14 mouse cellular contexts compared by ENCODE assay signal in genomic region chr13:30553051-30553587, GRCm38 (mm10). TPM values are rescaled to one million over a fixed set of nuclear protein-coding genes. Genes with fewer than 3 reads are reported as not detected.
DNase-seq lines count a peak whose midpoint lies in the region; ATAC-seq and TF ChIP-seq lines count a peak whose summit lies in the region.
"Had no signal": no experiment of that assay in that cellular context is flagged by ENCODE, and none has a peak within 500 bp of the region (broad histone marks: within the 10 kb centered on the region; RNA-seq: fewer than 3 reads in every experiment).

No protein-coding gene starts in this region.

- H3K27ac ChIP-seq in forebrain, postnatal 0 days (ENCODE audit: low read depth, low read length), result no peak overlapping the region
- H3K27ac ChIP-seq in forebrain, embryonic 16.5 days (ENCODE audit: low read length), result no peak overlapping the region
- no peak overlapping the region for H3K27ac ChIP-seq in liver, adult 2 months (replicated peaks; ENCODE audit: insufficient read depth, low read depth, low read length)
- no peak overlapping the region for H3K27ac ChIP-seq in liver, embryonic 12.5 days
- H3K27ac ChIP-seq in ES-E14 (ENCODE audit: insufficient read depth, low read depth, low read length, poor library complexity, severe bottlenecking), result no peak overlapping the region
- H3K27ac ChIP-seq: forebrain, embryonic 13.5 days; liver, embryonic 14.5 days had no signal

- no peak overlapping the region for H3K9ac ChIP-seq in forebrain, postnatal 0 days
- H3K9ac ChIP-seq in forebrain, embryonic 16.5 days (replicated peaks; ENCODE audit: low read depth, low read length), result no peak overlapping the region
- no peak overlapping the region for H3K9ac ChIP-seq in liver, adult 2 months (ENCODE audit: low read depth, low read length)
- H3K9ac ChIP-seq in liver, embryonic 12.5 days, result no peak overlapping the region
- H3K9ac ChIP-seq in ES-E14 (ENCODE audit: insufficient read depth, low read depth, low read length, poor library complexity, severe bottlenecking), result no peak overlapping the region
- H3K9ac ChIP-seq: forebrain, embryonic 13.5 days; liver, embryonic 14.5 days had no signal

- WGBS in forebrain, postnatal 0 days, result 35% methylated on average over 5 of the region's 5 CpGs
- WGBS in forebrain, embryonic 16.5 days, result 40% methylated on average over 5 of the region's 5 CpGs
- WGBS in liver, adult 2 months, result 28% methylated on average over 5 of the region's 5 CpGs
- 28% methylated on average over 5 of the region's 5 CpGs for WGBS in liver, embryonic 12.5 days (ENCODE audit: insufficient replicate concordance)

- H3K36me3 ChIP-seq in forebrain, postnatal 0 days (ENCODE audit: insufficient read depth), result no peaks in the 10 kb centered on the region
- no peaks in the 10 kb centered on the region for H3K36me3 ChIP-seq in forebrain, embryonic 16.5 days (ENCODE audit: control insufficient read depth, insufficient read depth)
- H3K36me3 ChIP-seq in liver, adult 2 months (ENCODE audit: control insufficient read depth, insufficient read depth, low read length), result no peaks in the 10 kb centered on the region
- no peaks in the 10 kb centered on the region for H3K36me3 ChIP-seq in liver, embryonic 12.5 days
- no peaks in the 10 kb centered on the region for H3K36me3 ChIP-seq in ES-E14 (ENCODE audit: control insufficient read depth, insufficient read depth, low read length, poor library complexity, severe bottlenecking)
- H3K36me3 ChIP-seq in splenic B cell, adult 2 months (ENCODE audit: control insufficient read depth, insufficient read depth, low read length, poor library complexity, severe bottlenecking), result no peaks in the 10 kb centered on the region

- H3K79me2 ChIP-seq in liver, adult 2 months (ENCODE audit: control insufficient read depth, insufficient read depth, low read length), result no peaks in the 10 kb centered on the region

- no peaks in the 10 kb centered on the region for H3K4me1 ChIP-seq in forebrain, postnatal 0 days (ENCODE audit: insufficient read depth)
- no peaks in the 10 kb centered on the region for H3K4me1 ChIP-seq in forebrain, embryonic 16.5 days (replicated peaks; ENCODE audit: control insufficient read depth, insufficient read depth, low read length)
- H3K4me1 ChIP-seq in liver, adult 2 months (ENCODE audit: control insufficient read depth, insufficient read depth, low read length), result no peaks in the 10 kb centered on the region
- peaks cover 5% of the 10 kb centered on the region for H3K4me1 ChIP-seq in liver, embryonic 12.5 days
- no peaks in the 10 kb centered on the region for H3K4me1 ChIP-seq in ES-E14 (ENCODE audit: control insufficient read depth in 2 of 2, insufficient read depth in 2 of 2, low read length in 2 of 2, poor library complexity in 1 of 2)
- H3K4me1 ChIP-seq: forebrain, embryonic 13.5 days had no signal

- peak; percentile 50 for TF ChIP-seq CTCF in forebrain, postnatal 0 days (IDR thresholded peaks at IDR 0.05; ENCODE audit: low read depth)
- 0 out of 2 replicates have a peak, but pooled peaks have one; percentile 21 for TF ChIP-seq CTCF in liver, adult 2 months (IDR thresholded peaks at IDR 0.05; ENCODE audit: low read depth, low read length)

- no peaks in the 10 kb centered on the region for H3K27me3 ChIP-seq in forebrain, postnatal 0 days (ENCODE audit: insufficient read depth, low read length)
- H3K27me3 ChIP-seq in forebrain, embryonic 16.5 days (replicated peaks; ENCODE audit: control insufficient read depth, insufficient read depth, low read length), result no peaks in the 10 kb centered on the region
- no peaks in the 10 kb centered on the region for H3K27me3 ChIP-seq in liver, adult 2 months (ENCODE audit: control insufficient read depth, insufficient read depth, low read length)
- H3K27me3 ChIP-seq in liver, embryonic 12.5 days (replicated peaks), result 0 out of 2 replicates have a peak, but pooled peaks cover 6% of the 10 kb centered on the region
- H3K27me3 ChIP-seq in splenic B cell, adult 2 months (ENCODE audit: control insufficient read depth, insufficient read depth, low read length, poor library complexity, severe bottlenecking), result no peaks in the 10 kb centered on the region; the same call in 1 of the 2 replicates

- H3K4me3 ChIP-seq in forebrain, postnatal 0 days (ENCODE audit: low read depth, low read length), result no peak overlapping the region
- no peak overlapping the region for H3K4me3 ChIP-seq in forebrain, embryonic 16.5 days (replicated peaks; ENCODE audit: low read length)
- no peak overlapping the region for H3K4me3 ChIP-seq in liver, adult 2 months (ENCODE audit: insufficient read depth, low read depth, low read length)
- no peak overlapping the region for H3K4me3 ChIP-seq in liver, embryonic 12.5 days
- no peak overlapping the region for H3K4me3 ChIP-seq in ES-E14 (ENCODE audit: insufficient read depth in 1 of 2, low read depth in 1 of 2, low read length in 2 of 2, poor library complexity in 1 of 2, severe bottlenecking in 1 of 2)
- H3K4me3 ChIP-seq: forebrain, embryonic 13.5 days had no signal

- in situ Hi-C loops in ES-E14 (cut with MboI; ENCODE audit: low sequenced_read_pairs in 2 of 2, unreplicated experiment in 2 of 2), result loop anchor here in 1 of 2 experiments (25.0 kb wide), 1 partner anchor 1059 kb away; no protein-coding TSS in a partner anchor

- DNase-seq in forebrain, postnatal 0 days, result no peak
- DNase-seq in liver, adult 2 months (ENCODE audit: extremely low read depth, low read depth, low spot score), result no peak
- DNase-seq in ES-E14 (ENCODE audit: low read depth, low spot score), result no peak
- DNase-seq in splenic B cell, adult 2 months (ENCODE audit: low read depth, low spot score), result peak; percentile 47
- no peak for DNase-seq in embryo, embryonic 10.5 days (ENCODE audit: low spot score)
- no peak for DNase-seq in heart, postnatal 25 days (ENCODE audit: low spot score)
- DNase-seq: heart, postnatal 4 days; kidney, postnatal 14 days; retina, postnatal 1 day had no signal

- ATAC-seq in forebrain, postnatal 0 days, result no peak
- ATAC-seq in forebrain, embryonic 16.5 days, result no peak
- no peak for ATAC-seq in liver, embryonic 12.5 days
- ATAC-seq: activated CD4-positive, CD25-positive, alpha-beta regulatory T cell, adult 4 months; forebrain, embryonic 13.5 days had no signal

- no peaks in the 10 kb centered on the region for H3K9me3 ChIP-seq in forebrain, postnatal 0 days (ENCODE audit: low read length)
- no peaks in the 10 kb centered on the region for H3K9me3 ChIP-seq in forebrain, embryonic 16.5 days (ENCODE audit: control insufficient read depth, low read length)
- H3K9me3 ChIP-seq in liver, embryonic 12.5 days (replicated peaks), result no peaks in the 10 kb centered on the region
- no peaks in the 10 kb centered on the region for H3K9me3 ChIP-seq in ES-E14 (ENCODE audit: control insufficient read depth, insufficient read depth, low read depth, low read length)
- H3K9me3 ChIP-seq: forebrain, embryonic 13.5 days had no signal

- no peak for TF ChIP-seq POLR2A in liver, adult 2 months (IDR thresholded peaks at IDR 0.05; ENCODE audit: extremely low read depth, insufficient read depth, low read length)

- intact Hi-C loops in heart, postnatal 25 days (cut with DNase I), result no loop called here

- H3K4me2 ChIP-seq in forebrain, postnatal 0 days (ENCODE audit: low read depth), result no peak overlapping the region
- H3K4me2 ChIP-seq in forebrain, embryonic 16.5 days (ENCODE audit: low read length), result no peak overlapping the region
- no peak overlapping the region for H3K4me2 ChIP-seq in liver, embryonic 12.5 days
- H3K4me2 ChIP-seq: forebrain, embryonic 13.5 days had no signal

TF ChIP-seq in ES-E14, 5 proteins besides CTCF, POLR2A, EP300 and RAD21:
- TF ChIP-seq CHD2 (IDR thresholded peaks at IDR 0.05; ENCODE audit: low read depth, low read length) (no peak), ZNF384 (IDR thresholded peaks at IDR 0.05; ENCODE audit: low read depth, low read length) (peak; percentile 70), HCFC1 (IDR thresholded peaks at IDR 0.05; ENCODE audit: borderline replicate concordance, insufficient read depth, low read length) (no peak)

RNA-seq across cellular contexts. Expression of gene Uqcrfs1, which starts 8.0 kb away (rescaled TPM):
- 211 and 223 TPM in 2 replicates for total RNA-seq in forebrain, postnatal 0 days (2014; rRNA removed)
- 304 and 309 TPM in 2 replicates for polyA plus RNA-seq in forebrain, postnatal 0 days (2015; fragmentation: Nextera tagmentation; extraction: Ambion mirVana)
- polyA plus RNA-seq in forebrain, embryonic 16.5 days (2015; fragmentation: Nextera tagmentation; extraction: Ambion mirVana), result 227 and 233 TPM in 2 replicates
- total RNA-seq in liver, adult 2 months (2014; rRNA removed), result 252 and 272 TPM in 2 replicates
- polyA plus RNA-seq in liver, adult 2 months (2012; rRNA removed), result 278 and 314 TPM in 2 replicates
- polyA plus RNA-seq in liver, embryonic 12.5 days (2016; fragmentation: Nextera tagmentation; extraction: Ambion mirVana), result 200 and 202 TPM in 2 replicates
- total RNA-seq in ES-E14 (2012; rRNA removed), result 73.5 and 104 TPM in 2 replicates
- total RNA-seq in heart, postnatal 25 days (2021), result 1,000 to 10,000 TPM; 1,260 to 1,275 TPM
